Mouse (Mus musculus) gastrocnemius, adult 8-10 months (tissue): ENCODE measurements around the gene Hid1. TPM values are rescaled to one million over a fixed set of nuclear protein-coding genes. Genes with fewer than 3 reads are reported as not detected.

Experiments used
- total RNA-seq, 4 experiments: library from RNA; stranded (reverse); gene quantifications; 2 replicates each; pipeline ENCODE4 v1.2.4; 2022

Hid1 gene
- total RNA-seq, 4 experiments from 2014 or later = 0.68 to 2.7 (median 1.2) TPM

Other genes starting within 250 kb of the Hid1 start
- gene Cd300lf, start 233.8 kb downstream of the Hid1 start, total RNA-seq = under 1 TPM in 1 of 4 experiments, not detected in 3; 0.07 TPM
- 1 to 10 TPM; 1.3 to 2.0 (median 1.5) TPM for gene Slc9a3r1, start 204.4 kb downstream of the Hid1 start, total RNA-seq
- gene Tmem104, start 180.3 kb downstream of the Hid1 start, total RNA-seq = 1 to 10 TPM; 4.3 to 7.2 (median 6.3) TPM
- gene Nat9, start 179.9 kb downstream of the Hid1 start, total RNA-seq = 10 to 100 TPM; 13.3 to 16.6 (median 15.8) TPM
- under 1 TPM; 0.05 to 0.16 (median 0.14) TPM for gene Grin2c, start 100.5 kb downstream of the Hid1 start, total RNA-seq
- gene Fdxr, start 90.7 kb downstream of the Hid1 start, total RNA-seq = 1 to 10 TPM; 2.4 to 4.1 (median 2.7) TPM
- 1 to 10 TPM; 2.7 to 5.7 (median 4.6) TPM for gene Fads6, start 70.1 kb downstream of the Hid1 start, total RNA-seq
- not detected for gene Otop2, start 60.6 kb downstream of the Hid1 start, total RNA-seq
- gene Ush1g, start 45.7 kb downstream of the Hid1 start, total RNA-seq = under 1 TPM; 0.15 to 0.34 (median 0.24) TPM
- gene Otop3, start 33.0 kb downstream of the Hid1 start, total RNA-seq = not detected
- 1 to 10 TPM in 3 of 4 experiments, under 1 TPM in 1; 0.77 to 1.6 (median 1.1) TPM for gene Cdr2l, start 14.2 kb upstream of the Hid1 start, total RNA-seq
- 10 to 100 TPM; 79.1 to 92.9 (median 87.4) TPM for gene Mrpl58, start 36.0 kb upstream of the Hid1 start, total RNA-seq
- gene Atp5h, start 52.2 kb upstream of the Hid1 start, total RNA-seq = 100 to 1,000 TPM; 638 to 797 (median 746) TPM
- gene Kctd2, start 52.4 kb upstream of the Hid1 start, total RNA-seq = 10 to 100 TPM; 15.0 to 18.5 (median 16.4) TPM
- not detected for gene Trim80, start 72.8 kb upstream of the Hid1 start, total RNA-seq
- not detected for gene Slc16a5, start 94.7 kb upstream of the Hid1 start, total RNA-seq
- gene Armc7, start 107.9 kb upstream of the Hid1 start, total RNA-seq = 1 to 10 TPM; 1.0 to 1.8 (median 1.5) TPM
- gene Nt5c, start 124.1 kb upstream of the Hid1 start, total RNA-seq = 1 to 10 TPM; 5.4 to 7.4 (median 6.6) TPM
- gene Jpt1, start 146.6 kb upstream of the Hid1 start, total RNA-seq = 10 to 100 TPM; 64.3 to 70.0 (median 66.3) TPM
- 100 to 1,000 TPM; 138 to 163 (median 141) TPM for gene Sumo2, start 168.5 kb upstream of the Hid1 start, total RNA-seq
- 10 to 100 TPM; 16.6 to 21.7 (median 20.9) TPM for gene Nup85, start 196.7 kb upstream of the Hid1 start, total RNA-seq
- gene Mrps7, start 236.2 kb upstream of the Hid1 start, total RNA-seq = 10 to 100 TPM; 73.4 to 84.2 (median 81.8) TPM
- 10 to 100 TPM; 10.3 to 14.5 (median 11.6) TPM for gene Gga3, start 236.3 kb upstream of the Hid1 start, total RNA-seq
- 10 to 100 TPM; 34.1 to 43.9 (median 40.3) TPM for gene Mif4gd, start 245.2 kb upstream of the Hid1 start, total RNA-seq